Mouse (Mus musculus): ENCODE measurements at regions not wholly inside any gene's neighbourhood (a gene's known extent, or its start where the extent isn't known, plus 50 kb on each side); places are given as distances from the start of the nearest gene placed in this dataset.

DNA sequence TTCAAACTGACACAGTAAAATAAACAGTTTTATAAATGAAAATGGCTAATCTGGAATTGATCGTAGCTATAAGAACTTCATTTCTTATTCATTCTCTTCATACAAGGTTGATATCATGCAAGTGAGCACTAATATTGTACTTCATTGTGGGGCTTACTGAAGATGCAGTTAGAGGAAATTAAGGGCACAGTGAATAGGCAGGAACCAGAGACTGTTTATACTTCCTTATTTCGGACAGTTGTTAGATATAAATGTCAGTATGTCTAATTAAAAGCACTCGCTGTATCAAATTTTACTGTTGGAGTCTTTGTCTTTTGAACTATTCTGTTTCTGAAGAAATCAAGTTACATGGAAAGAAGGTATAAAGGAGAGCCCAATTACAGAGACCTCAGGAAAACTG, 208.5 kb upstream of the Pkn2 start:
- no peak overlapping the region for H3K4me3 ChIP-seq (ENCODE audit: insufficient read depth in 1 of 2, low read depth in 1 of 2, low read length in 2 of 2, poor library complexity in 1 of 2, severe bottlenecking in 1 of 2)
- H3K27ac ChIP-seq (ENCODE audit: insufficient read depth, low read depth, low read length, poor library complexity, severe bottlenecking) = no peak overlapping the region
- in situ Hi-C loops (cut with MboI; ENCODE audit: low sequenced_read_pairs in 2 of 2, unreplicated experiment in 2 of 2) = no loop called here
- TF ChIP-seq HCFC1 (IDR thresholded peaks at IDR 0.05; ENCODE audit: borderline replicate concordance, insufficient read depth, low read length) = no peak
- no peak for TF ChIP-seq CHD2 (IDR thresholded peaks at IDR 0.05; ENCODE audit: low read depth, low read length)
- TF ChIP-seq ZC3H11A (IDR thresholded peaks at IDR 0.05; ENCODE audit: borderline replicate concordance, low read depth, low read length) = no peak
- no peak for TF ChIP-seq MAFK (IDR thresholded peaks at IDR 0.05; ENCODE audit: insufficient read depth, low read depth, low read length)
- TF ChIP-seq ZNF384 (IDR thresholded peaks at IDR 0.05; ENCODE audit: low read depth, low read length) = no peak
- no peaks in the 10 kb centered on the region for H3K36me3 ChIP-seq (ENCODE audit: control insufficient read depth, insufficient read depth, low read length, poor library complexity, severe bottlenecking)
- H3K9ac ChIP-seq (ENCODE audit: insufficient read depth, low read depth, low read length, poor library complexity, severe bottlenecking) = no peak overlapping the region
- no peaks in the 10 kb centered on the region for H3K9me3 ChIP-seq (ENCODE audit: control insufficient read depth, insufficient read depth, low read depth, low read length)
- no peak for DNase-seq (ENCODE audit: low read depth, low spot score)
- no peaks in the 10 kb centered on the region for H3K4me1 ChIP-seq (ENCODE audit: control insufficient read depth in 2 of 2, insufficient read depth in 2 of 2, low read length in 2 of 2, poor library complexity in 1 of 2)

DNA sequence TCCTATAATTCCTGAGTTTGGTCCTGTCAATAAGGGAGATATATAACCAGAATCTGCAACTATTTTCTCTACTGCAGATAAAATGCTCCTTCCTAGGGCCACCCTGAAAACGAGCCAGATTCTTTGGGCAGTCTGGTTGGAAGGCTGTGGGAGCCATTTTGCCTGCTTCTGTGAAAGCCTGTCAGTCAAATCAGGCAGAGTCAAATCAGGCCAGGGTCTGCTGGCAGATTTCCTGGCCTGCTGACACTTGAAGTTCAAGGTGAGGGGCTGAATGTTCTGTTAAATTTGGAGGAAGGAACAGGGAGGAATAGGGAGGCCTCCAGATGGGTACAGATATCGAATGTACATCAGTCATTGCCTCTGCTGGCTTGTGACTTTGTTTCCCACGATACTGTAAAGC, 206.0 kb upstream of the Pkn2 start:
- in situ Hi-C loops (cut with MboI; ENCODE audit: low sequenced_read_pairs in 2 of 2, unreplicated experiment in 2 of 2) = no loop called here
- H3K36me3 ChIP-seq (ENCODE audit: control insufficient read depth, insufficient read depth, low read length, poor library complexity, severe bottlenecking) = no peaks in the 10 kb centered on the region
- TF ChIP-seq ZNF384 (IDR thresholded peaks at IDR 0.05; ENCODE audit: low read depth, low read length) = no peak
- no peak for TF ChIP-seq HCFC1 (IDR thresholded peaks at IDR 0.05; ENCODE audit: borderline replicate concordance, insufficient read depth, low read length)
- no peak for TF ChIP-seq ZC3H11A (IDR thresholded peaks at IDR 0.05; ENCODE audit: borderline replicate concordance, low read depth, low read length)
- TF ChIP-seq MAFK (IDR thresholded peaks at IDR 0.05; ENCODE audit: insufficient read depth, low read depth, low read length) = no peak
- TF ChIP-seq CHD2 (IDR thresholded peaks at IDR 0.05; ENCODE audit: low read depth, low read length) = no peak
- H3K9ac ChIP-seq (ENCODE audit: insufficient read depth, low read depth, low read length, poor library complexity, severe bottlenecking) = no peak overlapping the region
- H3K27ac ChIP-seq (ENCODE audit: insufficient read depth, low read depth, low read length, poor library complexity, severe bottlenecking) = no peak overlapping the region
- DNase-seq (ENCODE audit: low read depth, low spot score) = no peak
- H3K9me3 ChIP-seq (ENCODE audit: control insufficient read depth, insufficient read depth, low read depth, low read length) = no peaks in the 10 kb centered on the region
- H3K4me1 ChIP-seq (ENCODE audit: control insufficient read depth in 2 of 2, insufficient read depth in 2 of 2, low read length in 2 of 2, poor library complexity in 1 of 2) = no peaks in the 10 kb centered on the region
- no peak overlapping the region for H3K4me3 ChIP-seq (ENCODE audit: insufficient read depth in 1 of 2, low read depth in 1 of 2, low read length in 2 of 2, poor library complexity in 1 of 2, severe bottlenecking in 1 of 2)

DNA sequence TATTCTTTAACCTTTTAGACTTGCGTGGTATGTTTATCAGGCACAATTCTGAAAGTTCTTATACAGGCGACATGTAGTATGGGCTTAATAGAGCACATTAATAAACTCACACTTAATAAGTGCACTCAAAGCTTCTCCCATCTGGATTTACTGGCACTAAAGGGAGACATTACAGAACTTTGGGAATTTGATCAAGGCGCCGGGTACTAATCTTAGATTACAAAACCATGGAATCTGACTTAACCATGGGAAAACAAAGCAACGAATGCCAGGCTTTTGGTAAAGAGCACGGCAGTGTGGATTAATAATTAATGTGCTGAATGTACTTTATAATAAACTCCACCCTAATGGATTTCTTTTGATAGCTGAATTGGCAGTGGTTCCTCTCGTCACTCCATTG, 196.5 kb upstream of the Pkn2 start:
- H3K4me3 ChIP-seq (ENCODE audit: insufficient read depth in 1 of 2, low read depth in 1 of 2, low read length in 2 of 2, poor library complexity in 1 of 2, severe bottlenecking in 1 of 2) = no peak overlapping the region
- TF ChIP-seq ZNF384 (IDR thresholded peaks at IDR 0.05; ENCODE audit: low read depth, low read length) = no peak
- no peak for TF ChIP-seq MAFK (IDR thresholded peaks at IDR 0.05; ENCODE audit: insufficient read depth, low read depth, low read length)
- TF ChIP-seq HCFC1 (IDR thresholded peaks at IDR 0.05; ENCODE audit: borderline replicate concordance, insufficient read depth, low read length) = no peak
- TF ChIP-seq CHD2 (IDR thresholded peaks at IDR 0.05; ENCODE audit: low read depth, low read length) = no peak
- no peak for TF ChIP-seq ZC3H11A (IDR thresholded peaks at IDR 0.05; ENCODE audit: borderline replicate concordance, low read depth, low read length)
- no peaks in the 10 kb centered on the region for H3K36me3 ChIP-seq (ENCODE audit: control insufficient read depth, insufficient read depth, low read length, poor library complexity, severe bottlenecking)
- in situ Hi-C loops (cut with MboI; ENCODE audit: low sequenced_read_pairs in 2 of 2, unreplicated experiment in 2 of 2) = no loop called here
- no peaks in the 10 kb centered on the region for H3K4me1 ChIP-seq (ENCODE audit: control insufficient read depth in 2 of 2, insufficient read depth in 2 of 2, low read length in 2 of 2, poor library complexity in 1 of 2)
- H3K9me3 ChIP-seq (ENCODE audit: control insufficient read depth, insufficient read depth, low read depth, low read length) = no peaks in the 10 kb centered on the region
- no peak for DNase-seq (ENCODE audit: low read depth, low spot score)
- H3K9ac ChIP-seq (ENCODE audit: insufficient read depth, low read depth, low read length, poor library complexity, severe bottlenecking) = no peak overlapping the region
- no peak overlapping the region for H3K27ac ChIP-seq (ENCODE audit: insufficient read depth, low read depth, low read length, poor library complexity, severe bottlenecking)

GRCm38 (mm10) chr3:143071839-143072373, 190.1 kb upstream of the Pkn2 start:
- Histone ChIP-seq H3K36me3 (ENCODE audit: control insufficient read depth, insufficient read depth, low read length, poor library complexity, severe bottlenecking) (no peaks in the 10 kb centered on the region), H3K4me1 (ENCODE audit: control insufficient read depth in 2 of 2, insufficient read depth in 2 of 2, low read length in 2 of 2, poor library complexity in 1 of 2) (no peaks in the 10 kb centered on the region), H3K27ac (ENCODE audit: insufficient read depth, low read depth, low read length, poor library complexity, severe bottlenecking) (no peak overlapping the region), H3K4me3 (ENCODE audit: insufficient read depth in 1 of 2, low read depth in 1 of 2, low read length in 2 of 2, poor library complexity in 1 of 2, severe bottlenecking in 1 of 2) (no peak overlapping the region), H3K9me3 (ENCODE audit: control insufficient read depth, insufficient read depth, low read depth, low read length) (no peaks in the 10 kb centered on the region), H3K9ac (ENCODE audit: insufficient read depth, low read depth, low read length, poor library complexity, severe bottlenecking) (no peak overlapping the region)
- DNase-seq (ENCODE audit: low read depth, low spot score) = no peak
- TF ChIP-seq HCFC1 (IDR thresholded peaks at IDR 0.05; ENCODE audit: borderline replicate concordance, insufficient read depth, low read length) (no peak), ZNF384 (IDR thresholded peaks at IDR 0.05; ENCODE audit: low read depth, low read length) (no peak), MAFK (IDR thresholded peaks at IDR 0.05; ENCODE audit: insufficient read depth, low read depth, low read length) (no peak), ZC3H11A (IDR thresholded peaks at IDR 0.05; ENCODE audit: borderline replicate concordance, low read depth, low read length) (no peak), CHD2 (IDR thresholded peaks at IDR 0.05; ENCODE audit: low read depth, low read length) (no peak)
- in situ Hi-C loops (cut with MboI; ENCODE audit: low sequenced_read_pairs in 2 of 2, unreplicated experiment in 2 of 2) = no loop called here

DNA sequence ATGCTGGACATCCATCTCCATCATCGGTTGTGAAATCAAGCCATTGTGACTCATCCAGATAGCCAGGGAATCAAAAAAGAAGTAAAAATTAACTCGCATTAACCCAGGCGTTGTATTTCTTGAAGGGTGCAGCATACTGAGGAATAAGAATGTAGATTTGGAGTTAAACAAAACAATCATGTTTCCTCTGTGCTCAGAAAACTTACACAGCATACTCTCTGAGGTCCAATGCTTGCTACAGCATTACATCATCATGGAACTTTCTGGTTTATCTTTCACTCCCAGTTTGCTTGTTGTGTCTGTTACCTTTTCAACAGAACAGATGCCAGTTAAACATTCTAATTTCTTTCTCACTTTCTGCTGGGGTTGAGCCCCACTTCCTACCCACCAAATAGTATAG, 173.1 kb upstream of the Pkn2 start:
- no peaks in the 10 kb centered on the region for H3K9me3 ChIP-seq (ENCODE audit: control insufficient read depth, insufficient read depth, low read depth, low read length)
- TF ChIP-seq ZNF384 (IDR thresholded peaks at IDR 0.05; ENCODE audit: low read depth, low read length) (no peak), MAFK (IDR thresholded peaks at IDR 0.05; ENCODE audit: insufficient read depth, low read depth, low read length) (no peak), HCFC1 (IDR thresholded peaks at IDR 0.05; ENCODE audit: borderline replicate concordance, insufficient read depth, low read length) (no peak), CHD2 (IDR thresholded peaks at IDR 0.05; ENCODE audit: low read depth, low read length) (no peak), ZC3H11A (IDR thresholded peaks at IDR 0.05; ENCODE audit: borderline replicate concordance, low read depth, low read length) (no peak)
- no peak overlapping the region for H3K4me3 ChIP-seq (ENCODE audit: insufficient read depth in 1 of 2, low read depth in 1 of 2, low read length in 2 of 2, poor library complexity in 1 of 2, severe bottlenecking in 1 of 2)
- no peak for DNase-seq (ENCODE audit: low read depth, low spot score)
- H3K36me3 ChIP-seq (ENCODE audit: control insufficient read depth, insufficient read depth, low read length, poor library complexity, severe bottlenecking) = no peaks in the 10 kb centered on the region
- no peaks in the 10 kb centered on the region for H3K4me1 ChIP-seq (ENCODE audit: control insufficient read depth in 2 of 2, insufficient read depth in 2 of 2, low read length in 2 of 2, poor library complexity in 1 of 2)
- H3K27ac ChIP-seq (ENCODE audit: insufficient read depth, low read depth, low read length, poor library complexity, severe bottlenecking) = no peak overlapping the region
- no peak overlapping the region for H3K9ac ChIP-seq (ENCODE audit: insufficient read depth, low read depth, low read length, poor library complexity, severe bottlenecking)
- in situ Hi-C loops (cut with MboI; ENCODE audit: low sequenced_read_pairs in 2 of 2, unreplicated experiment in 2 of 2) = no loop called here
